Mouse (Mus musculus) bone marrow, adult 2 months (tissue): ENCODE measurements around the gene Fam193b. TPM values are rescaled to one million over a fixed set of nuclear protein-coding genes. Genes with fewer than 3 reads are reported as not detected.

Source experiments
- H3K27ac ChIP-seq: fragments of 200-500 bp; 2 replicates; pipeline ENCODE4 v1.5.1; 2012; ENCODE audit warnings: low read depth, mild to moderate bottlenecking, control low read depth, inconsistent platforms, low read length; ENCODE audit not compliant: control insufficient read depth, poor library complexity, insufficient read depth
- H3K4me1 ChIP-seq: fragments of 200-500 bp; 2 replicates; pipeline ENCODE4 v1.6.1; 2011; ENCODE audit warnings: low read length; ENCODE audit not compliant: control insufficient read depth, insufficient read depth
- H3K4me3 ChIP-seq: fragments of 200-500 bp; replicated peaks from 2 replicates; pipeline ENCODE3; 2011; ENCODE audit warnings: mild to moderate bottlenecking, low read depth, low read length, control low read depth; ENCODE audit not compliant: control insufficient read depth
- CTCF ChIP-seq: fragments of 200-500 bp; IDR thresholded peaks from 2 replicates; pipeline ENCODE4 v1.5.1; 2011; ENCODE audit warnings: low read length, control low read depth; ENCODE audit not compliant: control insufficient read depth, insufficient read depth
- POLR2A ChIP-seq: fragments of 200-500 bp; IDR thresholded peaks from 2 replicates; pipeline ENCODE4 v1.6.1; 2011; ENCODE audit warnings: low read depth, mild to moderate bottlenecking, control low read depth, low read length, borderline replicate concordance; ENCODE audit not compliant: control insufficient read depth
- WGBS: fragments of 180-500 bp; shearing (Covaris S2); methylation state at CpG from one replicate; pipeline ENCODE4 v1.1.7; 2018; 5-methylcytosine and 5-hydroxymethylcytosine counted together
- polyA plus RNA-seq: library from polyadenylated mRNA; stranded (reverse); fragments of >200 nt; gene quantifications from 2 replicates; pipeline ENCODE4 v1.2.4, GENCODE M21; 2011; ENCODE audit warnings: low replicate concordance; ENCODE audit not compliant: missing spikeins, insufficient read depth, insufficient read length

Fam193b gene
- polyA plus RNA-seq, 1 experiment, result 152 TPM

GRCm38 (mm10) chr13:55543447-55543846 is 27.5 kb downstream of the Fam193b start:
- no peak overlapping the region for H3K27ac ChIP-seq
- 90% methylated on average over 8 of the region's 8 CpGs for WGBS
- TF ChIP-seq POLR2A (no peak), CTCF (no peak)
- no peaks in the 10 kb centered on the region; the same call in 1 of the 2 replicates for H3K4me1 ChIP-seq
- H3K4me3 ChIP-seq, result no peak overlapping the region

DNA sequence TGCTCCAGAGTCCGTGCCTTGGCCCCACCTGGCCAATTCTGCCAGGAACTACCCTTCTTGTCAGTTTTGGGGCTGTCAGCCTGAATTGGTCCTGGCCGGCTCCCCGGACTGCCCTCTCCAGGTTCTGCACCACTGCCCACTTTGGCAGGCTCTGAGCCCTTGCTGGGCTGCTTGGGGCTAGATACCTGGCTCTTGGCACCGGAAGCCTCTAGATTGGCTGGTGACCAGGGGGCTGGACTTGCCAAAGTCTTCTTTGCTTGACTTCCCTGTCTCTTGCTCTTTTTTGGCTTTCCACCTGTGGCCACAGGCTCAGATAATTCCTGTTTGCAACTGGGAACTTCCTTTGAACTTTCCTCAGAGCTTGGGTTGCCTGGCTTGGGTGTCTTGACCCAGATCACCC is 28.0 kb downstream of the Fam193b start:
- H3K4me3 ChIP-seq, result no peak overlapping the region
- 93% methylated on average over 4 of the region's 4 CpGs for WGBS
- TF ChIP-seq CTCF (no peak), POLR2A (no peak)
- H3K27ac ChIP-seq, result no peak overlapping the region
- no peaks in the 10 kb centered on the region; the same call in 1 of the 2 replicates for H3K4me1 ChIP-seq

DNA sequence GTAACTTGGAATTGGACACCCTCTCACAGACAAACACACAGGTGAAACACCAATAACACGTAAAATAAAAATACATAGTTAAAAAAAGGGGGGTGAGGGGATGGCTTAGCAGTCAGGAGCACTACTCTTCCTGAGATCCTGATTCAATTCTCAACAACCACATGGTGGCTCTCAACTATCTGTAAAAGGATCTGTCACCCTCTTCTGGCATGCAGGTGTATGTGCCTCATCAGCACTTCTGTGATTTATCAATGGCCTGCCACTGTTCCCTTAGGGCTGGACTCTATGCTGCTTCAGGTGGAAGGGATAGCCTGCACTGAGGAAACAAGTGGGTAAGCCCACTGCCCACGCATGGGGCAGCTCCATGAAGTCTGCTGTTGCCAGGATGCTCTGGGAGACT is 30.0 kb downstream of the Fam193b start:
- H3K4me3 ChIP-seq, result no peak overlapping the region
- no peaks in the 10 kb centered on the region; the same call in 1 of the 2 replicates for H3K4me1 ChIP-seq
- H3K27ac ChIP-seq, result no peak overlapping the region
- WGBS, result 81% methylated on average over 2 of the region's 2 CpGs
- TF ChIP-seq CTCF (no peak), POLR2A (no peak)

DNA sequence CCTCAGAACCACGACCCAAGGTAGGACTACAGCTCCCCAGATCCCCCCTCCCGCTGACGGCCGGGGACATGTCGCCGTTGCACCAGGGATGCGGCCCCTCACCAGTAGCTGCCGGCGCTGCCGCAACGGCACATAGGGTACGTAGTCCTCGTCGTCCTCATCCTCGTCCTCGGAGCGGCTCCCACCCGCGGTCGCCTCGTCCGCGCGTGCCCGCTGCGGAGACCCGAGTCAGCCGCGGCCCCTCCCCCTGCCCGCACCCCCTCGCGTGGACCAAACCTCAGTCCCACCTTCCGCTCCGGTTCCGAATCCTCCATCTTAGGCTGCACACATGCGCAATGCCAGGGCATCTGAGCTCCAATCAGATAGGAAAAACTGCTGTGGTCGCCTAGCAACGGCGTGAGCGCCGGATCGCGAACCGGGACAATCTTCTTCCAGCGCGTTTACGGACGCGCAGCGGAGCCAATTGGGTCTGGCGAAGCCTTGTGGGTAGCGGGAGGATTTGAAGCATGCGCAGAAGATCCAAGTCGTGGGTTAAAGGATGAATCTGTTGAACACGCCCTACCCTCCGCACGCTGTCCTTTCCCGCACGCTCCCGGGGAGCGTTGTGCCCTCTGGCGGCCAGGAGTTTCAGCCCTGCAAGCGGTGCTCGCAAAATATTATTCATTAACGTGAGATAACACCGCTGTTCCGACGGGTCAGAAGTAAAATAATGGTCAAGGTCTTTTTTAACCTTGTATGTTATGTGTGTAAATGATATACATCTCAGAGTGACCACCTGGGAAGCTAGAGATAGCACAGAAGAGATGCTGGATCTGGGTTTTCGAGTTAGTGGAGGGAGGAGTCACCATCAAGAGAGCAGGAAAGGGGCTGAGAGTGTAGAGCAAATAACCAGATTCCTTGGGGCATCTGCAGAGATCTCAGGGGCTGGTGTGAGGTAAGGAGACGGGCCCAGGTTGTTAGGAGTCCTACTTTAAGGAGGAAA is 34.4 kb downstream of the Fam193b start, which contains the start of gene Ddx41:
Gene Ddx41 (minus strand): TSS at position 465 of the 982 bp plus-strand sequence.
- WGBS, result 1% methylated on average over 70 of the region's 70 CpGs
- Histone ChIP-seq H3K4me3 (peak within 1 kb of the TSS; percentile 80), H3K27ac (peak within 1 kb of the TSS; percentile 15; the same call in 1 of the 2 replicates), H3K4me1 (no peaks in the 10 kb centered on the region; the same call in 1 of the 2 replicates)
- TF ChIP-seq CTCF (peak; percentile 98), POLR2A (peak; percentile 27; the same call in 1 of the 2 replicates)

GRCm38 (mm10) chr13:55535796-55536193 is 35.1 kb downstream of the Fam193b start:
- no peak for TF ChIP-seq CTCF
- TF ChIP-seq POLR2A, result no peak
- Histone ChIP-seq H3K4me3 (peak overlapping the region; percentile 80), H3K4me1 (peaks cover 2% of the 10 kb centered on the region; the same call in 1 of the 2 replicates), H3K27ac (peak overlapping the region; percentile 4; the same call in 1 of the 2 replicates)
- 17% methylated on average over 17 of the region's 17 CpGs for WGBS

DNA sequence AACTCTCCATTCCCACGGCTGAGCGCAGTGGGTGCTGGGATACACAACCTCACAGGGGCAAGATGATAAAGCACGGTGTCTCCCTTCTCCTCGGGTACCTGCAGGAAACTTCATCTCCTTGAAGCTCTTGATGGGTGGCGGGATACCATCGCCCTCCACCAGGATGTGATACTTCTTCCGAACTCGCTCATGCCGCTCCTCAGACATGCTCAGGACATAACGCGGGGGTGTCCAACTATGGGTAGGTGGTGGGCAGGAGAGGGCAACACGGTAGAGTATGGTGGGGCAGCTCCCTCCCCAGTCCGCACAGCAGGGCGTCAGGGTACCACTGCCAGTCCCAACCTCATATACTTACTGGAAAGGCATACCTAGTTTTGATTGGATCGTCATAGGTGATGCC is 35.7 kb downstream of the Fam193b start:
- Histone ChIP-seq H3K27ac (no peak overlapping the region), H3K4me3 (no peak overlapping the region), H3K4me1 (peaks cover 5% of the 10 kb centered on the region)
- no peak for TF ChIP-seq CTCF
- no peak for TF ChIP-seq POLR2A
- WGBS, result 86% methylated on average over 15 of the region's 15 CpGs

DNA sequence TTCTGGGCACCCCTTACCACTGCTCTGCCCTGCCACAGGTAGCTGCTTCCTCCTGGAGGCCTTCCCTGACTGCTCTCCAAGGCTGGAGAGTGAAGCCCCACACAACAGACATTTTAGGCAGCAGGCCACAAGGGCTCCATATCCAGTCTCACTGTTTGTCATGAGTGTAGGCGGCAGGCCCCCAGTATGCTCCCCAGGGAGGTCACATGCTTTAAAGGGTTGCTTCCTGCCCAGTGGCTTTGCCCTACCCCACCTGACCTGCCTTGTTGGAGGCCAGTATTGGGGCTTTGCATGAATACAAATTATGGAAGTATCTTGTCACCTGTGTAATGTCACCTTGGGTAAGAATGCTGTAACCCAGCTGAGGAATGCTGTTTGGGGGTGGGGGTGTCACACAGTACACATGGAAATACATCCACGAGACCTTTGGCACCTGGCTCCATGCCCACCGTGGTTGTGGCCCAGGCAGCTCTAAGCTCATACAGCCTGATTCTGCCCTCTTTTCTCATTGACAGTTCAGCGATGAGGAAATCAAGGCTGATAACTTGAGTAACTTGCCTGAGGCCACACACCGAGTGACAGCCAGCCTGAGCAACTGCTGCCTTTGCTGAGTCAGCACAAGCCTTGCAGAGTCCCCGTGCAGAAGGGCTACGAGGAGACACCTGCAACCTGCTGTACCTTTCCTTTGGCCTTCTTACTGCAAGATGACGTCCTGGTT is 41.6 kb downstream of the Fam193b start, which contains the start of gene Dok3:
Gene Dok3 (minus strand): TSS at position 99 of the 718 bp plus-strand sequence.
- no peak for TF ChIP-seq CTCF
- WGBS, result 11% methylated on average over 8 of the region's 8 CpGs
- Histone ChIP-seq H3K4me1 (peaks cover 18% of the 10 kb centered on the region), H3K4me3 (peak within 1 kb of the TSS; percentile 83), H3K27ac (peak within 1 kb of the TSS; percentile 97)
